Mouse (Mus musculus): ENCODE measurements around the gene Pomgnt2.

- TF ChIP-seq POLR2A (IDR thresholded peaks at IDR 0.05; ENCODE audit: borderline replicate concordance, extremely low read depth, insufficient read depth, insufficient read length, poor library complexity, severe bottlenecking): no peak
- TF ChIP-seq CTCF (IDR thresholded peaks at IDR 0.05; ENCODE audit: borderline replicate concordance, extremely low read depth, insufficient read depth, insufficient read length): no peak
These were observed 9.7 kb upstream of the Pomgnt2 start for GRCm38 (mm10) chr9:122006609-122007008.

All from brain, embryonic 14.5 days (tissue).